Mouse (Mus musculus): ENCODE measurements around the gene Dcaf4. TPM values are rescaled to one million over a fixed set of nuclear protein-coding genes. Genes with fewer than 3 reads are reported as not detected.
A peak's percentile ranks its signal among the peaks of the same experiment; 100 is the strongest.

Dcaf4 gene
- total RNA-seq (2021): 10 to 100 TPM; 21.2 to 25.8 TPM
- long read RNA-seq, experiment 1, transcript Dcaf4-201 (14 exons, 2,008 nt): major isoform, 36 of 42 reads
- long read RNA-seq, experiment 1, partial matches to known transcripts: 0 of 42 reads
- long read RNA-seq, experiment 1, other reads (novel, unspliced or antisense): 5 of 42 reads
- long read RNA-seq, experiment 2, transcript Dcaf4-201 (14 exons, 2,008 nt): major isoform, 31 of 47 reads
- long read RNA-seq, experiment 2, partial matches to known transcripts: 1 of 47 reads
- long read RNA-seq, experiment 2, other reads (novel, unspliced or antisense): 12 of 47 reads

- intact Hi-C loops (cut with DNase I; ENCODE audit: low total_unique reads): no loop called here
- DNase-seq: peak; percentile 97
Measured at GRCm38 (mm10) chr12:83520311-83520890, at the start of gene Dcaf4. Gene Dcaf4 (plus strand): TSS chr12:83520466.

GRCm38 (mm10) chr12:83471760-83472159 lies 48.5 kb upstream of the Dcaf4 start:
- DNase-seq: no peak
- intact Hi-C loops (cut with DNase I; ENCODE audit: low total_unique reads): no loop called here

DNA sequence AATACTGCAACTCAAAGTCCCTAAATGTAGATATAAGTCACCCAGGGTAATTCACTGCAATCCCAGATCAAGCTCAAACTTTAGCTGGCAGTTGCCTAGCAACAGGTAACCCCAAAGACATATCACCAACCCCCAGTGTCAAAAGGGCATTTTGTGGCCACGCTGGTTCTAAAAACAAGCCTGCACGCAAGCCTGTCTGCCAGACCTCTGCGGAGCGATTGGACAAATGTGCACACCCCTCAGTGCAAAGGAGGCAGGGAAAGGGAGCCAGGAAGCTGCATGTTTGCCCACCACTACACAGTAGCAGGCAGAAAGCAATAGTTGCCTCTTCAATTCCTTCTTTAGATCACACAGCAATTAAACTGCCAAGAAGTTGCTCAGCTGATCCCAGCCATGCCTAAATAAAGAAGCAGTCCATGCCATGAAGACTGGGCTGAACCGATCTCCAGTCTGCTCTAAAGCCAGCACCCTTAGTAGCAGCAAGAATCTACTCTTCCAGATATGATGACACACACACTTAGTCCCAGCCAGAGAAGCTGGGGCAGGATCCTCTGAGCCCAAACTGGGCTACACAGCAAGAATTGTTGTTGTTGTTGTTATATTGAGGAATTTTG lies 46.2 kb upstream of the Dcaf4 start:
- DNase-seq: no peak
- intact Hi-C loops (cut with DNase I; ENCODE audit: low total_unique reads): no loop called here

- intact Hi-C loops (cut with DNase I; ENCODE audit: low total_unique reads): no loop called here
- no peak for DNase-seq
Measured at GRCm38 (mm10) chr12:83475419-83475818, 44.8 kb upstream of the Dcaf4 start.

GRCm38 (mm10) chr12:83476277-83476676 lies 44.0 kb upstream of the Dcaf4 start:
- intact Hi-C loops (cut with DNase I; ENCODE audit: low total_unique reads): no loop called here

GRCm38 (mm10) chr12:83479140-83479539 lies 41.1 kb upstream of the Dcaf4 start:
- no peak for DNase-seq
- intact Hi-C loops (cut with DNase I; ENCODE audit: low total_unique reads): no loop called here

More at GRCm38 (mm10) chr12:83476277-83476676, 44.0 kb upstream of the Dcaf4 start:
- DNase-seq: no peak

DNA sequence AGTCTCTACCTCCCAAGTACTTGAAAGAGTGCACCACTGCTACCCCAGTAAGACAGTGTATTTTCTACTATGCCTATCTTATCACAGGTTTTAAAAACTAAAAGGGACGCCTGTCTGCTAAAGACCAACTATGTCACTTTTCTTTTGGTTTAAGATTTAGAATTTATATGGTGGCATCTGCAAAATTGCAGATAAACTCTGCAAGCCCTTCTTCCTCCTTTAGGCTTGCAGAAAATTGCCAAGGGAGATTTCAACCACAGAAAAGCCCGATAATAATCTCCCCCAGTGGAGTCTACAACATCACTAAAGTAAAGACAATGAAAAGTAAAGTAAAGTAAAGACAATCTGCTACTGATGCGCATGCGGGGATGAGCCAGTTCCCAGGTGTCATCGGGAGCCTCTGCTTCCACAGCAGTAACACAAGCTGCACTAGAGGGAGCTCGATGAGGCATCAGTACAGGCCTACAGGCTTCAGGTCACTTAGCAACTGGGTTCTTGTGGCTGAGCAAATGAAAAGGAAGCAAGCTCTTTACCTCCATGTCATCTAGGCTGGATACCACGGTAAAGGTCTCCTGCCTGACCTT lies 40.4 kb upstream of the Dcaf4 start:
- intact Hi-C loops (cut with DNase I; ENCODE audit: low total_unique reads): no loop called here
- DNase-seq: no peak

DNA sequence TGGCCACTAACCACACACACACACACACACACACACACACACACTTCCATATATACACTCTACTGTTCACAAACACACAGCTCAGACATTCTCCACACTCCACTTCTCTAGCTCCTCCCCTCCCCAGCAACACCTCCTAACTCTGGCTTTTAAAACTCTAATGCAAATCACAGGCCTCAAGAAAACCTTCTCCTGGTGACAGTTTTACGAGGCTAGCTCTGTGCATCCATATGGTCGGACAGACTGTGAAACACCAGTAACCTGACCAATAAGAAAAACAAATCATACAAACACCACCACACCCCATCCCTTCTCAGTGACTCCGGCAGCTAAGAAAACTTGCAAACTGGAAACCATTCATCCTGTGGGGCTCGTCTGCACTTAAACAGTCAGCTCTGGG lies 38.8 kb upstream of the Dcaf4 start:
- DNase-seq: no peak
- intact Hi-C loops (cut with DNase I; ENCODE audit: low total_unique reads): no loop called here

DNA sequence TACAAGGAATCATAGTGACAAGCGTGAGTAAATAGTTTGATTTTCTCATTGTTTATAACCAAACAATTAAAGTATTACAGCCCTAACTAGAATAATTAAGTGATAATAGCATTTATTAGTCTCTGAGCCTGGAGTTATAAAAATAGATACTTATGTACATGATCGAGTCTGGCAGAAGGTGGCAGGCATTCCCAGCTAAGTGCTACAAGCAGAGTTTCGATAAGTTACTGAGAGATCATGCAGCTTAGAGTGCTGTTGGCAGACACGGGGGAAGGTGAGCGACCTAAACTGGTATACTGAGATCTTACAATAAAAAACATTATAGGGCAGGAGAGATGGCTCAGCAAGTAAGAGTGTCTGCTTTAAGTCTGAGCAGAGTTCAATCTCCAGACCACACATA lies 36.6 kb upstream of the Dcaf4 start:
- intact Hi-C loops (cut with DNase I; ENCODE audit: low total_unique reads): no loop called here
- no peak for DNase-seq

DNA sequence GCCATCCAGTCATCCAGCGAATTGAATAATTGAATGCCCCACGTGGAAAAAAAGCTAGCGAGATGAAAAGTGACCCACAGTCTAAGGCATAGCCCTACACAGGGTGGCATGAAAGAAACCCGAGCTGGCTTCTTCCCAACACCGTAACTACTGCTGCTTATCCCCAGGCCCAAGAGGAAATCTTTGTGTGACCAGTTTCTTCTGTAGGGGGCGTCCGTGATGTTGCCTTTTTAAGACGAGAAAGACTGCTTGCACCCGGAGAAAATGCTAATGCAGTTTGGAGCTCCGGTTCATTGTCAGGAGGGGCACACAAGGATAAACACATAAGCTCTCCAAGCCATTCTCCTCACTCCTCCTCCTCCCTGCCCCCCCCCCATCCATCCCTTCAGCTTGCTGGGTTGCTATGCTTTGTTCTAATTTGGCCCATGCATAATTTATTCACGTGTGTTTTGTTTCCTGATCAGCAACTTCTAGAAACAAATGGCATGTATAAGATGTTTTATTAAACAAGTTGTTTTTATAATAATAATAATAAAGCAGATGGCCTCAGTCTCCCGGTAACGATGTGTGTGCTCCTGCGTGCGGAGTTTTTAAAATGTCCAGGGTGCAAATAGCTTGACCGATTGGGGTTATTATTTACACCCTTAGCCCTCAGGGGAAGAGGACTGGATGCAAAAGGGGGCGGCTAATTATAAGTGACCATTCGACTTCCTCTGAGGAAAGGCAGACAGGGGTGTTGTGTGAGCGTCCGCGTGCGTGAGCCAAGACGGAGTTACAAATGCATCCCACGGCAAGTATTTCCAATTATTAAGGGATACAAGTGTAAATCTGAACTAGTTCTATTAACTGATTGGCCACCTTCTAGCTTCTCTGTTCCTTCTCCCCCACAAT lies 35.2 kb upstream of the Dcaf4 start:
- no peak for DNase-seq
- intact Hi-C loops (cut with DNase I; ENCODE audit: low total_unique reads): no loop called here

- DNase-seq: no peak
- intact Hi-C loops (cut with DNase I; ENCODE audit: low total_unique reads): no loop called here
Measured at GRCm38 (mm10) chr12:83485911-83486670, 34.2 kb upstream of the Dcaf4 start.

- intact Hi-C loops (cut with DNase I; ENCODE audit: low total_unique reads): no loop called here
- peak; percentile 66 for DNase-seq
Measured at GRCm38 (mm10) chr12:83486671-83487461, 33.4 kb upstream of the Dcaf4 start.

DNA sequence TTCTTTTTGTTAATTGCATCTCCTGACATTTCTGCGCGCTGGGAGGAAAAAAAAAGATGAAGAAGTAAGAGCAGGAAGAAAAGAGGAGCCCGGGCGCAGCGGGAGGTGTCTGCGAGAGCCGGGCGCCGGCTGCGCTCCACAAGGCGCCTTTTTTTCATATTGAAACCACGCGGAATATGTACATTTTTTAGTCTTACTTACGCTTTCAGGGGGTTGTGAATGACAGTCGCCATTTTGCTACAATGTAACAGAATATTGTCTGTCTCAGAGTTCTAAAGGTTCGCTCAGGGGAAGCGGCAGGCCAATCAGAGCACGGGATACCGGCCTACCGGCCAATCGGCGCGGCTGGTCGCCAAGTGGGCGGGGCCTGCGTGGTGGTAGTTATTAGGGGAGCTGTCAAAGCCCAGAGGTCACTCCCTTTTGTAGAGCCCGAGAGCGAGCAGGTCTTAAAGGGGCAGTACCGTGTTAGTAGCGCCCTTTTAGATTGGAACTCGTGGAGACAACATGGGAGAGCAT lies 32.7 kb upstream of the Dcaf4 start, which contains the start of gene Dpf3:
TSS of gene Dpf3 (minus strand) at position 241 of the 516 bp plus-strand sequence.
- intact Hi-C loops (cut with DNase I; ENCODE audit: low total_unique reads): no loop called here
- DNase-seq: peak; percentile 100

- no peak for DNase-seq
- intact Hi-C loops (cut with DNase I; ENCODE audit: low total_unique reads): no loop called here
Measured at GRCm38 (mm10) chr12:83488211-83488941, 31.9 kb upstream of the Dcaf4 start.

- DNase-seq: no peak
- intact Hi-C loops (cut with DNase I; ENCODE audit: low total_unique reads): no loop called here
Measured at GRCm38 (mm10) chr12:83489748-83490147, 30.5 kb upstream of the Dcaf4 start.

GRCm38 (mm10) chr12:83491609-83492008 lies 28.7 kb upstream of the Dcaf4 start:
- no peak for DNase-seq
- intact Hi-C loops (cut with DNase I; ENCODE audit: low total_unique reads): no loop called here

DNA sequence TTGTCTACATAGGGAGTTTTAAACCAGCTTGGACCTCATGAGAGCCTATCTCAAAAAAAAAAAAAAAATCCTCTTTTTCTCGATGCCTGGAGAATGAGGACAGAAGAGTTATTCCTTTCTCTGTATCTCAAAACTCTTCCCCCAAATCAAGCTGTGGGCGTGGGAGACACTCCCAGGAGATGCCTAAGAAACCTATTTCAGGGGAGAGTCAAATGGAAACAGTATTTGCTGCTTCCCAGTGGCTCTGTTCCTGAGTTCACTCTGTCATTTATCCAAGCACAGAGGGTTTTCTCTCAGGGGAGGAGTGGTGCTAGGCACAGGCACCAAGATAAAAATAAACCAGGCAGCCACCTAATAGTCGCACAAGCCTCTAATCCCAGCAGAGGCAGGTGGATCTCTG lies 27.5 kb upstream of the Dcaf4 start:
- DNase-seq: no peak
- intact Hi-C loops (cut with DNase I; ENCODE audit: low total_unique reads): no loop called here

All from gastrocnemius, postnatal 14 days (tissue).